Mouse (Mus musculus): ENCODE measurements around the gene Arhgef18. TPM values are rescaled to one million over a fixed set of nuclear protein-coding genes. Genes with fewer than 3 reads are reported as not detected.

The Arhgef18 gene
- polyA plus RNA-seq (2015; fragmentation: Nextera tagmentation; extraction: Ambion mirVana), result 6.7 and 7.8 TPM in 2 replicates

- Histone ChIP-seq H3K36me3 (no peaks in the 10 kb centered on the region), H3K9ac (peak within 1 kb of the TSS; percentile 80), H3K4me2 (peak within 1 kb of the TSS; percentile 77), H3K27ac (0 out of 2 replicates have a peak within 1 kb of the TSS, but pooled peaks have one; percentile 15), H3K4me3 (peak within 1 kb of the TSS; percentile 84), H3K4me1 (peaks cover 24% of the 10 kb centered on the region), H3K9me3 (no peaks in the 10 kb centered on the region), H3K27me3 (no peaks in the 10 kb centered on the region)
- WGBS, result 1% methylated on average over 48 of the region's 48 CpGs
- peak; percentile 98 for ATAC-seq (ENCODE audit: borderline replicate concordance, extremely low read depth, low FRiP score, low TSS enrichment)
Measured at GRCm38 (mm10) chr8:3392771-3393710, at the start of gene Arhgef18. TSS of gene Arhgef18 (plus strand) at chr8:3393006.

GRCm38 (mm10) chr8:3345337-3345736 lies 47.5 kb upstream of the Arhgef18 start:
- H3K4me1 ChIP-seq, result no peaks in the 10 kb centered on the region
- H3K4me3 ChIP-seq, result no peak overlapping the region
- no peak overlapping the region for H3K9ac ChIP-seq
- H3K36me3 ChIP-seq, result no peaks in the 10 kb centered on the region
- no peaks in the 10 kb centered on the region for H3K27me3 ChIP-seq
- no peak overlapping the region for H3K27ac ChIP-seq
- no peak for ATAC-seq (ENCODE audit: borderline replicate concordance, extremely low read depth, low FRiP score, low TSS enrichment)
- 92% methylated on average over 6 of the region's 6 CpGs for WGBS
- no peak overlapping the region for H3K4me2 ChIP-seq
- no peaks in the 10 kb centered on the region for H3K9me3 ChIP-seq

- H3K9me3 ChIP-seq, result no peaks in the 10 kb centered on the region
- H3K27ac ChIP-seq, result no peak overlapping the region
- 85% methylated on average over 5 of the region's 5 CpGs for WGBS
- no peak overlapping the region for H3K4me2 ChIP-seq
- no peak for ATAC-seq (ENCODE audit: borderline replicate concordance, extremely low read depth, low FRiP score, low TSS enrichment)
- H3K9ac ChIP-seq, result no peak overlapping the region
- H3K36me3 ChIP-seq, result no peaks in the 10 kb centered on the region
- H3K4me1 ChIP-seq, result no peaks in the 10 kb centered on the region
- no peaks in the 10 kb centered on the region for H3K27me3 ChIP-seq
- no peak overlapping the region for H3K4me3 ChIP-seq
Measured at GRCm38 (mm10) chr8:3346691-3347413, 46.0 kb upstream of the Arhgef18 start.

- Histone ChIP-seq H3K27me3 (no peaks in the 10 kb centered on the region), H3K27ac (no peak overlapping the region), H3K36me3 (no peaks in the 10 kb centered on the region), H3K9ac (no peak overlapping the region), H3K4me3 (no peak overlapping the region), H3K4me2 (no peak overlapping the region), H3K9me3 (no peaks in the 10 kb centered on the region), H3K4me1 (peaks cover 5% of the 10 kb centered on the region)
- no peak for ATAC-seq (ENCODE audit: borderline replicate concordance, extremely low read depth, low FRiP score, low TSS enrichment)
- WGBS, result 23% methylated on average over 13 of the region's 13 CpGs
Measured at GRCm38 (mm10) chr8:3348142-3348823, 44.5 kb upstream of the Arhgef18 start.

- ATAC-seq (ENCODE audit: borderline replicate concordance, extremely low read depth, low FRiP score, low TSS enrichment), result no peak
- Histone ChIP-seq H3K27me3 (no peaks in the 10 kb centered on the region), H3K27ac (no peak overlapping the region), H3K4me3 (no peak overlapping the region), H3K4me2 (no peak overlapping the region), H3K9ac (no peak overlapping the region), H3K9me3 (no peaks in the 10 kb centered on the region), H3K36me3 (no peaks in the 10 kb centered on the region), H3K4me1 (peaks cover 14% of the 10 kb centered on the region)
- WGBS, result 11% methylated on average over 6 of the region's 6 CpGs
Measured at GRCm38 (mm10) chr8:3350747-3351146, 42.1 kb upstream of the Arhgef18 start.

- Histone ChIP-seq H3K9ac (no peak overlapping the region), H3K4me2 (peak overlapping the region; percentile 18), H3K27me3 (no peaks in the 10 kb centered on the region), H3K36me3 (no peaks in the 10 kb centered on the region), H3K4me3 (no peak overlapping the region), H3K27ac (peak overlapping the region; percentile 30; the same call in 1 of the 2 replicates), H3K9me3 (no peaks in the 10 kb centered on the region), H3K4me1 (peaks cover 14% of the 10 kb centered on the region)
- 50% methylated on average over 6 of the region's 6 CpGs for WGBS
- ATAC-seq (ENCODE audit: borderline replicate concordance, extremely low read depth, low FRiP score, low TSS enrichment), result peak; percentile 19; the same call in 1 of the 2 replicates
Measured at GRCm38 (mm10) chr8:3352715-3353114, 40.1 kb upstream of the Arhgef18 start.

- WGBS, result 45% methylated on average over 13 of the region's 13 CpGs
- no peak for ATAC-seq (ENCODE audit: borderline replicate concordance, extremely low read depth, low FRiP score, low TSS enrichment)
- Histone ChIP-seq H3K27ac (peak within 1 kb of the TSS; percentile 30; the same call in 1 of the 2 replicates), H3K9ac (no peak within 1 kb of the TSS), H3K4me3 (no peak within 1 kb of the TSS), H3K4me1 (peaks cover 14% of the 10 kb centered on the region), H3K27me3 (no peaks in the 10 kb centered on the region), H3K9me3 (no peaks in the 10 kb centered on the region), H3K4me2 (peak within 1 kb of the TSS; percentile 18), H3K36me3 (no peaks in the 10 kb centered on the region)
Measured at GRCm38 (mm10) chr8:3353189-3353810, 39.5 kb upstream of the Arhgef18 start, which contains the start of gene A430078G23Rik. TSS of gene A430078G23Rik (plus strand) at chr8:3353415.

- ATAC-seq (ENCODE audit: borderline replicate concordance, extremely low read depth, low FRiP score, low TSS enrichment), result no peak
- H3K27ac ChIP-seq, result no peak overlapping the region
- H3K4me3 ChIP-seq, result no peak overlapping the region
- no peak overlapping the region for H3K9ac ChIP-seq
- H3K9me3 ChIP-seq, result no peaks in the 10 kb centered on the region
- H3K4me2 ChIP-seq, result 0 out of 2 replicates have a peak overlapping the region, but pooled peaks have one; percentile 18
- no peaks in the 10 kb centered on the region for H3K36me3 ChIP-seq
- H3K4me1 ChIP-seq, result peaks cover 14% of the 10 kb centered on the region
- 52% methylated on average over 6 of the region's 6 CpGs for WGBS
- no peaks in the 10 kb centered on the region for H3K27me3 ChIP-seq
Measured at GRCm38 (mm10) chr8:3353811-3354442, 38.9 kb upstream of the Arhgef18 start.

GRCm38 (mm10) chr8:3354443-3354812 lies 38.4 kb upstream of the Arhgef18 start:
- no peak overlapping the region for H3K4me2 ChIP-seq
- no peaks in the 10 kb centered on the region for H3K36me3 ChIP-seq
- no peaks in the 10 kb centered on the region for H3K27me3 ChIP-seq
- no peak for ATAC-seq (ENCODE audit: borderline replicate concordance, extremely low read depth, low FRiP score, low TSS enrichment)
- peaks cover 14% of the 10 kb centered on the region for H3K4me1 ChIP-seq
- H3K27ac ChIP-seq, result 0 out of 2 replicates have a peak overlapping the region, but pooled peaks have one; percentile 15
- no peak overlapping the region for H3K4me3 ChIP-seq
- WGBS, result 66% methylated on average over 5 of the region's 5 CpGs
- H3K9me3 ChIP-seq, result no peaks in the 10 kb centered on the region
- H3K9ac ChIP-seq, result no peak overlapping the region

- Histone ChIP-seq H3K4me1 (peaks cover 14% of the 10 kb centered on the region), H3K36me3 (no peaks in the 10 kb centered on the region), H3K27ac (no peak overlapping the region), H3K9me3 (no peaks in the 10 kb centered on the region), H3K9ac (no peak overlapping the region), H3K4me2 (no peak overlapping the region), H3K27me3 (no peaks in the 10 kb centered on the region), H3K4me3 (no peak overlapping the region)
- ATAC-seq (ENCODE audit: borderline replicate concordance, extremely low read depth, low FRiP score, low TSS enrichment), result no peak
- WGBS, result 74% methylated on average over 6 of the region's 6 CpGs
Measured at GRCm38 (mm10) chr8:3355586-3355985, 37.2 kb upstream of the Arhgef18 start.

- peaks cover 11% of the 10 kb centered on the region for H3K4me1 ChIP-seq
- no peaks in the 10 kb centered on the region for H3K36me3 ChIP-seq
- H3K27ac ChIP-seq, result no peak overlapping the region
- H3K4me2 ChIP-seq, result no peak overlapping the region
- H3K4me3 ChIP-seq, result no peak overlapping the region
- ATAC-seq (ENCODE audit: borderline replicate concordance, extremely low read depth, low FRiP score, low TSS enrichment), result no peak
- H3K9me3 ChIP-seq, result no peaks in the 10 kb centered on the region
- no peaks in the 10 kb centered on the region for H3K27me3 ChIP-seq
- H3K9ac ChIP-seq, result no peak overlapping the region
- WGBS, result 2% methylated on average over 4 of the region's 4 CpGs
Measured at GRCm38 (mm10) chr8:3358060-3358459, 34.7 kb upstream of the Arhgef18 start.

Data from lung, embryonic 15.5 days (tissue).